Mouse (Mus musculus) granulocyte monocyte progenitor cell, adult 5-6 weeks (primary cell): Measurements from ENCODE around the gene P2rx5. TPM values are rescaled to one million over a fixed set of nuclear protein-coding genes. Genes with fewer than 3 reads are reported as not detected.

Experiments used
- ATAC-seq: replicated peaks from 2 replicates; pipeline ENCODE4 v1.8.0; 2016; ENCODE audit warnings: mild to moderate bottlenecking, moderate TSS enrichment, inconsistent platforms; ENCODE audit not compliant: poor library complexity, severe bottlenecking
- total RNA-seq, 2 experiments: library from RNA; stranded (forward) in 1 of 2; stranded (reverse) in 1 of 2; fragments of 200-712, 200-1000 nt in 1 of 2; fragments of >200 nt in 1 of 2; fragmentation: Nextera tagmentation in 1 of 2; gene quantifications; 2 replicates each; pipeline ENCODE4 v1.2.3; 2014 to 2017

P2rx5 gene
- total RNA-seq, 2 experiments from 2014 or later, result not detected

DNA sequence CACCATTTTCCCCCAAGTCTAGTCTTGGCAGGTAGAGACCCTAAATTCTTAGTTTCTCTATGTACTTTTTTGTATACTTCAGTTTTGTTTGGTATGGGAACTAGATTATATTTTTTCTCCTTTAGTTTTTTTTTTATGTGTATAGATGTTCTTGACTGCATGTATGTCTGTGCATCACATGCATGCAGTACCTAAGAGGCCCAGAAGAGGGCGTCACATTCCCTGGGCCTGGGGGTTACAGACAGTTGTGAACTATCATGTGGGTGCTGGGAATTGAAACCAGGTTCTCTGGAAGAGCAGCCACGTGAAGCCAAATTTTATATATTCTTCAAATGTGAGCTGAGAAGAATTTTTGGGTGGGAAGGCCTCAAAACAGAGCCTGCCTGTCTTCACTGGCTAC, 59.5 kb downstream of the P2rx5 start:
- no peak for ATAC-seq

DNA sequence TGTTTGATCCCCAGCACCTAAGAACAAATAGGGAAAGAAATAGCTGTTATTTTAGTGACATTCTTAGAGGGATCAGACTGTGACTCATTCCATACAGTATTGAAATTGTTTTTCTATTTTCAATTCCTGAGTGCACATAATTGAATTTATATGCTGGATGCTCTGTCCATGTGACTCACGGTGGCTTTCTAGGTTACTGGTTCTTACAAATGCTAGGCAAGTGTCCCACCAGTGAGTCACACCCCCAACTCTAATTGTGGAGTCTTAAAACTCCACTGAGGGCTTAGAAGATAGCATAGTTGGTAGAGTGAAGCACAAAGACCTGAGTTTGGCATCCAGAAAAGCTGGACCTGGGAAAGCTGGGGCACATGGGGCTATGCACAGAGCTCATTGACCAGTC, 60.4 kb downstream of the P2rx5 start:
- no peak for ATAC-seq

Other genes with a start within 250 kb of the P2rx5 start
- gene Atp2a3, start 199.3 kb upstream of the P2rx5 start, total RNA-seq (2014; fragmentation: Nextera tagmentation), result 78.9 and 88.4 TPM in 2 replicates
- gene Atp2a3, start 199.3 kb upstream of the P2rx5 start, total RNA-seq (2017), result 65.9 and 73.9 TPM in 2 replicates
- 10.4 and 13.3 TPM in 2 replicates for gene P2rx1, start 161.3 kb upstream of the P2rx5 start, total RNA-seq (2014; fragmentation: Nextera tagmentation)
- 3.3 and 4.2 TPM in 2 replicates for gene P2rx1, start 161.3 kb upstream of the P2rx5 start, total RNA-seq (2017)
- gene Camkk1, start 141.4 kb upstream of the P2rx5 start, total RNA-seq (2014; fragmentation: Nextera tagmentation), result 0.49 and 0.86 TPM in 2 replicates
- gene Camkk1, start 141.4 kb upstream of the P2rx5 start, total RNA-seq (2017), result 1.5 and 3.1 TPM in 2 replicates
- 10.1 and 13.2 TPM in 2 replicates for gene Ncbp3, start 112.6 kb upstream of the P2rx5 start, total RNA-seq (2014; fragmentation: Nextera tagmentation)
- gene Ncbp3, start 112.6 kb upstream of the P2rx5 start, total RNA-seq (2017), result 12.6 and 15.6 TPM in 2 replicates
- 0.68 TPM in 1 of 2 replicates, not detected in the other for gene Itgae, start 69.8 kb upstream of the P2rx5 start, total RNA-seq (2014; fragmentation: Nextera tagmentation)
- gene Itgae, start 69.8 kb upstream of the P2rx5 start, total RNA-seq (2017), result 0.77 TPM in 1 of 2 replicates, not detected in the other
- 15.6 and 18.7 TPM in 2 replicates for gene Haspin, start 22.1 kb upstream of the P2rx5 start, total RNA-seq (2014; fragmentation: Nextera tagmentation)
- 20.5 and 23.0 TPM in 2 replicates for gene Haspin, start 22.1 kb upstream of the P2rx5 start, total RNA-seq (2017)
- 71.0 and 77.9 TPM in 2 replicates for gene Emc6, start 16.6 kb downstream of the P2rx5 start, total RNA-seq (2014; fragmentation: Nextera tagmentation)
- 50.7 and 76.5 TPM in 2 replicates for gene Emc6, start 16.6 kb downstream of the P2rx5 start, total RNA-seq (2017)
- 10.4 and 19.9 TPM in 2 replicates for gene Tax1bp3, start 16.7 kb downstream of the P2rx5 start, total RNA-seq (2014; fragmentation: Nextera tagmentation)
- gene Tax1bp3, start 16.7 kb downstream of the P2rx5 start, total RNA-seq (2017), result 6.3 and 11.7 TPM in 2 replicates
- 24.7 and 26.8 TPM in 2 replicates for gene Ctns, start 38.6 kb downstream of the P2rx5 start, total RNA-seq (2014; fragmentation: Nextera tagmentation)
- gene Ctns, start 38.6 kb downstream of the P2rx5 start, total RNA-seq (2017), result 15.6 and 17.5 TPM in 2 replicates
- gene Shpk, start 39.0 kb downstream of the P2rx5 start, total RNA-seq (2014; fragmentation: Nextera tagmentation), result 1.8 and 1.9 TPM in 2 replicates
- 1.8 and 3.1 TPM in 2 replicates for gene Shpk, start 39.0 kb downstream of the P2rx5 start, total RNA-seq (2017)
- gene Trpv1, start 73.9 kb downstream of the P2rx5 start, total RNA-seq (2014; fragmentation: Nextera tagmentation), result not detected in 2 replicates
- not detected in 2 replicates for gene Trpv1, start 73.9 kb downstream of the P2rx5 start, total RNA-seq (2017)
- not detected in 2 replicates for gene Trpv3, start 107.0 kb downstream of the P2rx5 start, total RNA-seq (2014; fragmentation: Nextera tagmentation)
- gene Trpv3, start 107.0 kb downstream of the P2rx5 start, total RNA-seq (2017), result not detected in 2 replicates
- not detected in 2 replicates for gene Aspa, start 169.2 kb downstream of the P2rx5 start, total RNA-seq (2014; fragmentation: Nextera tagmentation)
- gene Aspa, start 169.2 kb downstream of the P2rx5 start, total RNA-seq (2017), result 0.62 and 1.9 TPM in 2 replicates
- not detected in 2 replicates for gene Gm49340, start 169.3 kb downstream of the P2rx5 start, total RNA-seq (2014; fragmentation: Nextera tagmentation)
- not detected in 2 replicates for gene Gm49340, start 169.3 kb downstream of the P2rx5 start, total RNA-seq (2017)
- gene Spata22, start 169.3 kb downstream of the P2rx5 start, total RNA-seq (2014; fragmentation: Nextera tagmentation), result not detected in 2 replicates
- not detected in 2 replicates for gene Spata22, start 169.3 kb downstream of the P2rx5 start, total RNA-seq (2017)
- not detected in 2 replicates for gene Olfr20, start 190.4 kb downstream of the P2rx5 start, total RNA-seq (2014; fragmentation: Nextera tagmentation)
- gene Olfr20, start 190.4 kb downstream of the P2rx5 start, total RNA-seq (2017), result not detected in 2 replicates
- gene Olfr376, start 210.8 kb downstream of the P2rx5 start, total RNA-seq (2014; fragmentation: Nextera tagmentation), result not detected in 2 replicates
- not detected in 2 replicates for gene Olfr376, start 210.8 kb downstream of the P2rx5 start, total RNA-seq (2017)
- gene Olfr1, start 239.2 kb downstream of the P2rx5 start, total RNA-seq (2014; fragmentation: Nextera tagmentation), result not detected in 2 replicates
- not detected in 2 replicates for gene Olfr1, start 239.2 kb downstream of the P2rx5 start, total RNA-seq (2017)